Mouse (Mus musculus) embryonic facial prominence, embryonic 12.5 days (tissue): ENCODE data around the gene Gm6614. TPM values are rescaled to one million over a fixed set of nuclear protein-coding genes. Genes with fewer than 3 reads are reported as not detected.

Experiments used
- ATAC-seq: fragments of 200-750 bp; cut with Nextera tagmentation; 2 replicates; pipeline ENCODE4 v1.8.0; 2017; ENCODE audit not compliant: insufficient number of reproducible peaks, insufficient read depth, low FRiP score, low TSS enrichment
- H3K27ac ChIP-seq: fragments of 300-500 bp; sonication (generic); 2 replicates; pipeline ENCODE4 v1.5.1; 2016; ENCODE audit warnings: mild to moderate bottlenecking
- H3K27me3 ChIP-seq: fragments of 300-500 bp; sonication (generic); 2 replicates; pipeline ENCODE4 v1.6.1; 2016; ENCODE audit warnings: mild to moderate bottlenecking, moderate library complexity
- H3K36me3 ChIP-seq: fragments of 300-500 bp; sonication (generic); 2 replicates; pipeline ENCODE4 v1.6.1; 2016; ENCODE audit warnings: mild to moderate bottlenecking
- H3K4me1 ChIP-seq: fragments of 300-500 bp; sonication (generic); 2 replicates; pipeline ENCODE4 v1.6.1; 2016
- H3K4me2 ChIP-seq: fragments of 300-500 bp; sonication (generic); replicated peaks from 2 replicates; pipeline ENCODE4 v1.6.1; 2016; ENCODE audit warnings: mild to moderate bottlenecking, moderate library complexity
- H3K4me3 ChIP-seq: fragments of 300-500 bp; sonication (generic); 2 replicates; pipeline ENCODE4 v1.5.1; 2016; ENCODE audit warnings: mild to moderate bottlenecking
- H3K9ac ChIP-seq: fragments of 300-500 bp; sonication (generic); 2 replicates; pipeline ENCODE4 v1.6.1; 2016; ENCODE audit warnings: mild to moderate bottlenecking, moderate library complexity
- H3K9me3 ChIP-seq: fragments of 300-500 bp; sonication (generic); 2 replicates; pipeline ENCODE4 v1.6.1; 2016; ENCODE audit warnings: mild to moderate bottlenecking, moderate library complexity
- WGBS: fragments of 180-500 bp; shearing (Covaris S2); methylation state at CpG from one replicate; pipeline ENCODE4 v1.1.7; 2016; 5-methylcytosine and 5-hydroxymethylcytosine counted together
- polyA plus RNA-seq: library from polyadenylated mRNA; unstranded; fragments of >200 nt; fragmentation: Nextera tagmentation; extraction: Ambion mirVana; gene quantifications from 2 replicates; pipeline ENCODE4 v1.2.1, GENCODE M21; 2016

Gene Gm6614
- polyA plus RNA-seq, 1 experiment from 2014 or later = not detected

DNA sequence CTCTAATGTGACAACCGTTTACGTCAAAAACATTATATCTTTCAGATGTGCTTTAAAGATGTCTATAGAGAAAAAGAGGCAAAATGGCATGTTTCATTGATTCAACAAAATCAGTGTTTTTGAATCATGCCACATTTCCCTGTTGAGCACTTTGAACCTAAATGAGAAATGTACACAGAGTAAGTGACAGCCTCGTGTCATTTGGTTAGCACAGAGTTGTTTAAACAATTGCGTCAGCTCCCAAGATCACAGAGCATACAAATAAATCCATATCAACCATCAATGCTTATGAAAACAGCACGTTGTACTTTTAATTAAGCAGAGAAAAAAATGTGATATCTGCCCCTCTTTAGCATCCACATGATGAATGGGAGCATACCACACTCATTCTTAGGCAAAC is 50.7 kb downstream of the Gm6614 start:
- Histone ChIP-seq H3K27me3 (no peaks in the 10 kb centered on the region), H3K4me2 (no peak overlapping the region), H3K36me3 (no peaks in the 10 kb centered on the region), H3K4me1 (no peaks in the 10 kb centered on the region), H3K9ac (no peak overlapping the region), H3K27ac (no peak overlapping the region), H3K9me3 (no peaks in the 10 kb centered on the region), H3K4me3 (no peak overlapping the region)
- WGBS = 78% methylated on average over 5 of the region's 5 CpGs
- no peak for ATAC-seq

DNA sequence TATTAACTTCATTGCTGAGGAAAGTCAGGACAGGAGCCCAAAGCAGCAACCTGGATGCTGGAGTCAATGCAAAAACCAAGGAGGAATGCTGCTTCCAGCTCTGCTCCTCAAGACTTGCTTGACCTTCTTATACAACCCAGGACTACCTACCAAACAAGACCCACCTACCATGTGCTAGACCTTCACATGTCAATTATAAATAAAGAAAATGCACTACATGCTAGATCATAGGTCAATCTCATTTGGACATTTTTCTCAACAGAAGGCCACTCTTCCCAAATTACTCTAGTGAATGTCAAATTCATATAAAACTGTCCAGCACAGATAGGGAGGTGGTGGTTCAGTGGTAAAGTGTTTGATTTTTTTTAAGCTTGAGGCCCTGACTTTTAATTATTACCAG is 64.4 kb downstream of the Gm6614 start, which contains the start of gene Slco1a1:
Gene Slco1a1 (minus strand): TSS at position 101 of the 400 bp plus-strand sequence.
- H3K4me1 ChIP-seq = no peaks in the 10 kb centered on the region
- H3K4me3 ChIP-seq = no peak within 1 kb of the TSS
- no peak within 1 kb of the TSS for H3K9ac ChIP-seq
- no peaks in the 10 kb centered on the region for H3K9me3 ChIP-seq
- H3K27me3 ChIP-seq = no peaks in the 10 kb centered on the region
- no peak within 1 kb of the TSS for H3K4me2 ChIP-seq
- no peak for ATAC-seq
- H3K36me3 ChIP-seq = no peaks in the 10 kb centered on the region
- no peak within 1 kb of the TSS for H3K27ac ChIP-seq

DNA sequence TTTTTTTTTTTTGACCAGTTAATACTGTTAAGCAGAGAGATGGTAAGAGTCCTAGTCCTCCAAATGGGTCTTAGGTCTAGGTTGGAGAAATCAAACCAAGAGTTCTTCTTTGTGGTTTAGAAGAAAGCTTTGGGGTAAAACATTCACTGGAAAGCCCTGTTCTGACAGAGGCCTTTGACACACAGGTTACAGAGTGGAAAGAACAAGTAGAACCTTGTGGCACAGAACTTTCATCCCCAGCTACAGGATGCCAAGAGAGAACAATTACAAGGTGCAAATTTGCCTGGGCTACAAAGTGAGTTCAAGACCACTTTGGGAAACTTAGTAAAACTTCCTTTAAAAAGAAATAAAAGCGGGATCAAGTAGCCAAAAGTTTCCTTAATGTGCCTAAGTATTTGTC is 70.8 kb downstream of the Gm6614 start:
- Histone ChIP-seq H3K4me2 (no peak overlapping the region), H3K9me3 (no peaks in the 10 kb centered on the region), H3K27ac (no peak overlapping the region), H3K4me3 (no peak overlapping the region), H3K9ac (no peak overlapping the region), H3K36me3 (no peaks in the 10 kb centered on the region), H3K27me3 (no peaks in the 10 kb centered on the region), H3K4me1 (no peaks in the 10 kb centered on the region)
- 81% methylated on average over 1 of the region's 1 CpGs for WGBS
- ATAC-seq = no peak

Other genes with a start within 250 kb of the Gm6614 start
- 0.06 TPM in 1 of 2 replicates, not detected in the other for gene Gm5724, start 237.6 kb downstream of the Gm6614 start, polyA plus RNA-seq
- gene Slco1a4, start 155.2 kb downstream of the Gm6614 start, polyA plus RNA-seq = not detected in 2 replicates
- not detected in 2 replicates for gene Slco1a1, start 64.5 kb downstream of the Gm6614 start, polyA plus RNA-seq
- gene Slco1a6, start 197.1 kb upstream of the Gm6614 start, polyA plus RNA-seq = not detected in 2 replicates